Comparison of ENCODE assay signal across 29 mouse cellular contexts in the genomic region with DNA sequence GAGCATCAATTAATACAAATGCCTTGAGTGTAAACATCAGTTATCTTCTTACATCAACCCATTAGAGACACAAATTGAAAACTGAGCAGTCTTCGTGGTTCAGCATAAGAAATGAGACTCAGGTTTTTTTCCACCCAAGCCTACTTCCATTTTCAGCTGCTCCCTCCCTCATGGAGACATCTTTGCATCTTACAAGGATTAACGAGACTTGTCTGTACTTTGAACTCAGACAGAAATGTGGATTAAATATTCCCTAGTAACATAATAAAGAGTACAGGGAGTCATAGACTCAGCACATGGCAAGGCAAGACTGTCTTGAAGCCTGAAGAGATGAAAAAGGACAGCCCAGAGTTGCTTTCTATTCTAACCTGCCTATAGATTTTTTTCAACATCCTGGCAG.
A peak's percentile ranks its signal among the peaks of the same experiment; 100 is the strongest.
DNase-seq lines count a peak whose midpoint lies in the region; ATAC-seq and TF ChIP-seq lines count a peak whose summit lies in the region.
"Had no signal": no experiment of that assay in that cellular context is flagged by ENCODE, and none has a peak within 500 bp of the region (broad histone marks: within the 10 kb centered on the region; RNA-seq: fewer than 3 reads in every experiment).

No protein-coding gene starts in this region.

- no peaks in the 10 kb centered on the region for H3K27me3 ChIP-seq in kidney, adult 2 months (replicated peaks; ENCODE audit: control insufficient read depth, insufficient read depth, low read length)
- no peaks in the 10 kb centered on the region for H3K27me3 ChIP-seq in intestine, embryonic 15.5 days (replicated peaks)
- H3K27me3 ChIP-seq in kidney, postnatal 0 days (ENCODE audit: insufficient read depth, low read length) = no peaks in the 10 kb centered on the region
- no peaks in the 10 kb centered on the region for H3K27me3 ChIP-seq in hindbrain, embryonic 10.5 days (ENCODE audit: insufficient read depth, poor library complexity, severe bottlenecking)
- H3K27me3 ChIP-seq: forebrain, embryonic 13.5 days; heart, embryonic 15.5 days; hindbrain, embryonic 12.5 days; limb, embryonic 12.5 days; liver, embryonic 15.5 days; midbrain, embryonic 15.5 days had no signal

- H3K4me1 ChIP-seq in kidney, adult 2 months (ENCODE audit: control insufficient read depth, insufficient read depth, low read length) = peaks cover 17% of the 10 kb centered on the region; the same call in 1 of the 2 replicates
- 0 out of 2 replicates have a peak, but pooled peaks cover 3% of the 10 kb centered on the region for H3K4me1 ChIP-seq in intestine, embryonic 15.5 days (replicated peaks)
- no peaks in the 10 kb centered on the region for H3K4me1 ChIP-seq in kidney, postnatal 0 days (replicated peaks; ENCODE audit: insufficient read depth, low read length)
- peaks cover 7% of the 10 kb centered on the region; the same call in 1 of the 2 replicates for H3K4me1 ChIP-seq in hindbrain, embryonic 10.5 days (replicated peaks)
- H3K4me1 ChIP-seq: heart, embryonic 10.5 days; heart, embryonic 15.5 days; hindbrain, embryonic 12.5 days; liver, embryonic 15.5 days; midbrain, embryonic 15.5 days had no signal

- peak; percentile 72 for DNase-seq in kidney, adult 2 months
- no peak for DNase-seq in kidney, postnatal 10 days
- peak; percentile 16 for DNase-seq in ZHBTc4 (ENCODE audit: low read depth, low spot score)
- no peak for DNase-seq in kidney, postnatal 0 days (ENCODE audit: low spot score)
- DNase-seq in hindbrain, embryonic 10.5 days (ENCODE audit: low spot score) = no peak
- no peak for DNase-seq in ovary, postnatal 36 days (ENCODE audit: low spot score)
- DNase-seq: adrenal gland, adult 2 months; adrenal gland, postnatal 36 days; B cell, adult 2 months; cerebellum, adult 2 months; cerebellum, postnatal 14 days; gastrocnemius, postnatal 25 days; heart, adult 11 months; layer of hippocampus, adult 9-11 months; lung, embryonic 14.5 days; lung, postnatal 14 days; thymus, adult 18-20 months; thymus, postnatal 25 days had no signal

- peak overlapping the region; percentile 79 for H3K27ac ChIP-seq in kidney, adult 2 months (ENCODE audit: insufficient read depth, low read depth, low read length)
- H3K27ac ChIP-seq in intestine, embryonic 15.5 days = 0 out of 2 replicates have a peak overlapping the region, but pooled peaks have one; percentile 66
- H3K27ac ChIP-seq in kidney, postnatal 0 days = peak overlapping the region; percentile 32; the same call in 1 of the 2 replicates
- H3K27ac ChIP-seq in hindbrain, embryonic 10.5 days = no peak overlapping the region
- H3K27ac ChIP-seq: forebrain, embryonic 13.5 days; heart, embryonic 10.5 days; heart, embryonic 15.5 days; hindbrain, embryonic 12.5 days; left cerebral cortex, adult 2 months; limb, embryonic 12.5 days; liver, embryonic 15.5 days; midbrain, embryonic 10.5 days; midbrain, embryonic 15.5 days had no signal

- no peak overlapping the region for H3K4me2 ChIP-seq in intestine, embryonic 15.5 days (replicated peaks)
- H3K4me2 ChIP-seq in kidney, postnatal 0 days (ENCODE audit: low read length) = no peak overlapping the region
- H3K4me2 ChIP-seq: forebrain, embryonic 13.5 days; heart, embryonic 15.5 days; hindbrain, embryonic 12.5 days; limb, embryonic 12.5 days; liver, embryonic 15.5 days; lung, embryonic 14.5 days; midbrain, embryonic 15.5 days had no signal

- no peak for ATAC-seq in intestine, embryonic 15.5 days
- ATAC-seq in kidney, postnatal 0 days (replicated peaks; ENCODE audit: low FRiP score, low read depth) = 0 out of 2 replicates have a peak, but pooled peaks have one; percentile 59
- ATAC-seq: activated CD4-positive, CD25-positive, alpha-beta regulatory T cell, adult 4 months; forebrain, embryonic 13.5 days; midbrain, embryonic 15.5 days had no signal

- no peak for TF ChIP-seq POLR2A in kidney, adult 2 months (IDR thresholded peaks at IDR 0.05; ENCODE audit: low read depth, low read length)

- no peaks in the 10 kb centered on the region for H3K9me3 ChIP-seq in intestine, embryonic 15.5 days
- no peaks in the 10 kb centered on the region for H3K9me3 ChIP-seq in kidney, postnatal 0 days (replicated peaks; ENCODE audit: low read length)
- no peaks in the 10 kb centered on the region for H3K9me3 ChIP-seq in hindbrain, embryonic 10.5 days
- H3K9me3 ChIP-seq: forebrain, embryonic 13.5 days; heart, embryonic 10.5 days; heart, embryonic 15.5 days; hindbrain, embryonic 12.5 days; limb, embryonic 12.5 days; liver, embryonic 15.5 days; midbrain, embryonic 10.5 days; midbrain, embryonic 15.5 days had no signal

- H3K9ac ChIP-seq in intestine, embryonic 15.5 days = no peak overlapping the region
- no peak overlapping the region for H3K9ac ChIP-seq in kidney, postnatal 0 days (ENCODE audit: low read depth, low read length)
- H3K9ac ChIP-seq: forebrain, embryonic 13.5 days; heart, embryonic 15.5 days; hindbrain, embryonic 12.5 days; limb, embryonic 12.5 days; liver, embryonic 15.5 days; lung, embryonic 14.5 days; midbrain, embryonic 15.5 days had no signal

- TF ChIP-seq CTCF in kidney, adult 2 months (conservative IDR thresholded peaks at IDR 0.05; ENCODE audit: insufficient read depth, insufficient read length, low read depth, low read length) = no peak
- no peak for TF ChIP-seq CTCF in kidney, postnatal 0 days (IDR thresholded peaks at IDR 0.05; ENCODE audit: low read depth)

- 56% methylated on average over 2 of the region's 2 CpGs for WGBS in kidney, adult 2 months
- 34% methylated on average over 2 of the region's 2 CpGs for WGBS in intestine, embryonic 15.5 days
- WGBS in kidney, postnatal 0 days = 39% methylated on average over 2 of the region's 2 CpGs
- 52% methylated on average over 2 of the region's 2 CpGs for WGBS in hindbrain, embryonic 10.5 days

- H3K36me3 ChIP-seq in kidney, adult 2 months (ENCODE audit: control insufficient read depth, insufficient read depth, low read length) = no peaks in the 10 kb centered on the region; the same call in 1 of the 2 replicates
- no peaks in the 10 kb centered on the region for H3K36me3 ChIP-seq in intestine, embryonic 15.5 days
- no peaks in the 10 kb centered on the region for H3K36me3 ChIP-seq in kidney, postnatal 0 days (ENCODE audit: insufficient read depth, low read length)
- H3K36me3 ChIP-seq in hindbrain, embryonic 10.5 days = no peaks in the 10 kb centered on the region
- H3K36me3 ChIP-seq: heart, embryonic 10.5 days; heart, embryonic 15.5 days; hindbrain, embryonic 12.5 days; limb, embryonic 12.5 days; liver, embryonic 15.5 days; midbrain, embryonic 10.5 days; midbrain, embryonic 15.5 days had no signal

- H3K4me3 ChIP-seq in kidney, adult 2 months (ENCODE audit: insufficient read depth, low read depth, low read length) = no peak overlapping the region
- no peak overlapping the region for H3K4me3 ChIP-seq in intestine, embryonic 15.5 days (replicated peaks)
- H3K4me3 ChIP-seq in kidney, postnatal 0 days (replicated peaks; ENCODE audit: low read depth, low read length) = no peak overlapping the region
- no peak overlapping the region for H3K4me3 ChIP-seq in hindbrain, embryonic 10.5 days
- H3K4me3 ChIP-seq: forebrain, embryonic 13.5 days; heart, embryonic 10.5 days; heart, embryonic 15.5 days; hindbrain, embryonic 12.5 days; left cerebral cortex, adult 2 months; limb, embryonic 12.5 days; liver, embryonic 15.5 days; midbrain, embryonic 10.5 days; midbrain, embryonic 15.5 days had no signal

Comparison
In these comparisons a context has a peak if more than half of its experiments do, and no peak if none do; other contexts are left out.
1. DNase-seq: peak in kidney, adult 2 months (single experiment) and ZHBTc4 (single experiment); none in kidney, postnatal 10 days (single experiment), kidney, postnatal 0 days (single experiment), hindbrain, embryonic 10.5 days (single experiment) and ovary, postnatal 36 days (single experiment).